Mouse (Mus musculus) ZHBTc4 (cell line): ENCODE data around the gene Klf2.

Experiments used
- DNase-seq: peaks from one replicate; pipeline ENCODE4 v3.0.0-alpha.2; 2011; ENCODE audit warnings: low read depth, low spot score

Klf2 gene

GRCm38 (mm10) chr8:72318801-72319322, at the start of gene Klf2:
Gene Klf2, plus strand, starts transcription at chr8:72319033.
- DNase-seq, result peak; percentile 99

- no peak for DNase-seq
Observed at GRCm38 (mm10) chr8:72270606-72271005, 48.2 kb upstream of the Klf2 start.

GRCm38 (mm10) chr8:72271051-72271660, 47.7 kb upstream of the Klf2 start:
- peak; percentile 68 for DNase-seq

- peak; percentile 76 for DNase-seq
Observed at GRCm38 (mm10) chr8:72271691-72272090, 47.1 kb upstream of the Klf2 start.

GRCm38 (mm10) chr8:72272361-72272760, 46.5 kb upstream of the Klf2 start:
- DNase-seq, result peak; percentile 90

- peak; percentile 69 for DNase-seq
Observed at GRCm38 (mm10) chr8:72273111-72273770, 45.6 kb upstream of the Klf2 start.

GRCm38 (mm10) chr8:72273807-72274206, 45.0 kb upstream of the Klf2 start:
- no peak for DNase-seq

GRCm38 (mm10) chr8:72277244-72277643, 41.6 kb upstream of the Klf2 start:
- DNase-seq, result no peak

GRCm38 (mm10) chr8:72279151-72279550, 39.7 kb upstream of the Klf2 start:
- DNase-seq, result no peak

- no peak for DNase-seq
Observed at GRCm38 (mm10) chr8:72281634-72282033, 37.2 kb upstream of the Klf2 start.

GRCm38 (mm10) chr8:72285285-72285684, 33.5 kb upstream of the Klf2 start:
- no peak for DNase-seq

GRCm38 (mm10) chr8:72289051-72289450, 29.8 kb upstream of the Klf2 start:
- DNase-seq, result no peak

- DNase-seq, result no peak
Observed at GRCm38 (mm10) chr8:72291104-72291503, 27.7 kb upstream of the Klf2 start.

- no peak for DNase-seq
Observed at GRCm38 (mm10) chr8:72293309-72293708, 25.5 kb upstream of the Klf2 start.

- no peak for DNase-seq
Observed at GRCm38 (mm10) chr8:72295125-72295524, 23.7 kb upstream of the Klf2 start.

GRCm38 (mm10) chr8:72295679-72296078, 23.2 kb upstream of the Klf2 start:
- DNase-seq, result no peak

GRCm38 (mm10) chr8:72296561-72296960, 22.3 kb upstream of the Klf2 start:
- no peak for DNase-seq

- DNase-seq, result no peak
Observed at GRCm38 (mm10) chr8:72298928-72299327, 19.9 kb upstream of the Klf2 start.

GRCm38 (mm10) chr8:72300654-72301400, 18.0 kb upstream of the Klf2 start:
- no peak for DNase-seq

GRCm38 (mm10) chr8:72301497-72301896, 17.3 kb upstream of the Klf2 start:
- DNase-seq, result no peak

GRCm38 (mm10) chr8:72302986-72303612, 15.7 kb upstream of the Klf2 start:
- no peak for DNase-seq

- no peak for DNase-seq
Observed at GRCm38 (mm10) chr8:72303633-72304032, 15.2 kb upstream of the Klf2 start.
